Mouse (Mus musculus) cortical plate, adult 2 months (tissue): ENCODE measurements at regions not wholly inside any gene's neighbourhood (a gene's known extent, or its start where the extent isn't known, plus 50 kb on each side); places are given as distances from the start of the nearest gene placed in this dataset.
"Not testable (repeated sequence)": the region's sequence is repeated elsewhere in the genome, so short reads cannot be mapped to it uniquely, and the experiment has no call there.

Experiments used
- CTCF ChIP-seq: fragments of 200-500 bp; IDR thresholded peaks from 2 replicates; pipeline ENCODE4 v1.5.1; 2011; ENCODE audit warnings: mild to moderate bottlenecking, control low read depth, low read length; ENCODE audit not compliant: insufficient read depth; ENCODE audit errors: extremely low read depth
- POLR2A ChIP-seq: fragments of 200-500 bp; IDR thresholded peaks from 2 replicates; pipeline ENCODE4 v1.6.1; 2011; ENCODE audit warnings: mild to moderate bottlenecking, low read length, control low read depth; ENCODE audit not compliant: insufficient read depth; ENCODE audit errors: extremely low read depth

DNA sequence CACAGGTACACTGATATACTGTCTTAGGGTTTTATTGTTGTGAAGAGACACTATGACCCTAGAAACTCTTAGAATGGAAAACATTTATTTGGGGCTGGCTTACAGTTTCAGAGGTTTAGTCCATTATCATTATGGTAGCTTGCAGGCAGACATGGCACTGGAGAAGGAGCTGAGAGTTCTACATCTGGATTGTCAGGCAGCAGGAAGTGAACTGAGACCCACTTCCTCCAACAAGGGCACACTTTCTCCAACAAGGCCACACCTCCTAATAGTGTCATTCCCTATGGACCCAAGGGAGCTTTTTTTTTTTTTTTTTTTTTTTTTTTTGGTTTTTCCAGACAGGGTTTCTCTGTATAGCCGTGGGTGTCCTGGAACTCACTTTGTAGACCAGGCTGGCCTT, 124.9 kb upstream of the Max start:
- not testable (repeated sequence) for TF ChIP-seq CTCF, POLR2A
